Mouse (Mus musculus) liver, embryonic 13.5 days (tissue): ENCODE data around the gene Adad2. TPM values are rescaled to one million over a fixed set of nuclear protein-coding genes. Genes with fewer than 3 reads are reported as not detected.

ENCODE experiments used
- ATAC-seq: fragments of 200-750 bp; cut with Nextera tagmentation; 2 replicates; pipeline ENCODE4 v1.8.0; 2017; ENCODE audit warnings: low read depth, mild to moderate bottlenecking, moderate number of reproducible peaks, moderate library complexity
- DNase-seq: peaks from one replicate; pipeline ENCODE4 v3.0.0; 2022
- H3K27ac ChIP-seq: fragments of 300-500 bp; sonication (generic); 2 replicates; pipeline ENCODE4 v1.5.1; 2015; ENCODE audit warnings: moderate library complexity, mild to moderate bottlenecking, inconsistent platforms
- H3K27me3 ChIP-seq: fragments of 300-500 bp; sonication (generic); 2 replicates; pipeline ENCODE4 v1.6.1; 2015; ENCODE audit warnings: mild to moderate bottlenecking, inconsistent platforms
- H3K36me3 ChIP-seq: fragments of 300-500 bp; sonication (generic); 2 replicates; pipeline ENCODE4 v1.6.1; 2015; ENCODE audit warnings: mild to moderate bottlenecking, inconsistent platforms
- H3K4me1 ChIP-seq: fragments of 300-500 bp; sonication (generic); replicated peaks from 2 replicates; pipeline ENCODE4 v1.6.1; 2015; ENCODE audit warnings: inconsistent platforms
- H3K4me2 ChIP-seq: fragments of 300-500 bp; sonication (generic); 2 replicates; pipeline ENCODE4 v1.6.1; 2015; ENCODE audit warnings: inconsistent platforms, mild to moderate bottlenecking, moderate library complexity
- H3K4me3 ChIP-seq: fragments of 300-500 bp; sonication (generic); replicated peaks from 2 replicates; pipeline ENCODE4 v1.5.1; 2015; ENCODE audit warnings: mild to moderate bottlenecking, inconsistent platforms
- H3K9ac ChIP-seq: fragments of 300-500 bp; sonication (generic); 2 replicates; pipeline ENCODE4 v1.6.1; 2015; ENCODE audit warnings: mild to moderate bottlenecking, inconsistent platforms
- H3K9me3 ChIP-seq: fragments of 300-500 bp; sonication (generic); replicated peaks from 2 replicates; pipeline ENCODE4 v1.6.1; 2016; ENCODE audit warnings: inconsistent platforms
- WGBS: fragments of 180-500 bp; shearing (Covaris S2); methylation state at CpG from one replicate; pipeline ENCODE4 v1.1.7; 2015; ENCODE audit not compliant: insufficient replicate concordance; 5-methylcytosine and 5-hydroxymethylcytosine counted together
- polyA plus RNA-seq: library from polyadenylated mRNA; unstranded; fragments of >200 nt; fragmentation: Nextera tagmentation; extraction: Ambion mirVana; gene quantifications from 2 replicates; pipeline ENCODE4 v1.2.1, GENCODE M21; 2015

Gene Adad2
- polyA plus RNA-seq = not detected in 2 replicates

- no peaks in the 10 kb centered on the region; the same call in 1 of the 2 replicates for H3K27me3 ChIP-seq
- no peak within 1 kb of the TSS for H3K9ac ChIP-seq
- 66% methylated on average over 26 of the region's 26 CpGs for WGBS
- no peak for ATAC-seq
- H3K36me3 ChIP-seq = no peaks in the 10 kb centered on the region
- H3K9me3 ChIP-seq = 0 out of 2 replicates have a peak, but pooled peaks cover 4% of the 10 kb centered on the region
- no peaks in the 10 kb centered on the region for H3K4me1 ChIP-seq
- H3K27ac ChIP-seq = no peak within 1 kb of the TSS
- no peak within 1 kb of the TSS for H3K4me2 ChIP-seq
- DNase-seq = no peak
- no peak within 1 kb of the TSS for H3K4me3 ChIP-seq
These were observed at the start of gene Adad2 for GRCm38 (mm10) chr8:119612471-119612870. TSS of gene Adad2 (plus strand) at chr8:119612747.

GRCm38 (mm10) chr8:119563849-119564251 is 48.7 kb upstream of the Adad2 start:
- no peak overlapping the region for H3K4me3 ChIP-seq
- H3K9me3 ChIP-seq = no peaks in the 10 kb centered on the region
- 83% methylated on average over 14 of the region's 14 CpGs for WGBS
- no peak overlapping the region for H3K27ac ChIP-seq
- DNase-seq = no peak
- H3K4me2 ChIP-seq = no peak overlapping the region
- H3K4me1 ChIP-seq = peaks cover 9% of the 10 kb centered on the region
- ATAC-seq = no peak
- H3K36me3 ChIP-seq = peaks cover 57% of the 10 kb centered on the region
- no peak overlapping the region for H3K9ac ChIP-seq
- H3K27me3 ChIP-seq = no peaks in the 10 kb centered on the region

GRCm38 (mm10) chr8:119566367-119566766 is 46.2 kb upstream of the Adad2 start:
- Histone ChIP-seq H3K4me3 (no peak overlapping the region), H3K4me2 (no peak overlapping the region), H3K36me3 (peaks cover 57% of the 10 kb centered on the region), H3K27me3 (no peaks in the 10 kb centered on the region), H3K9me3 (no peaks in the 10 kb centered on the region), H3K27ac (no peak overlapping the region), H3K9ac (no peak overlapping the region), H3K4me1 (peaks cover 15% of the 10 kb centered on the region)
- ATAC-seq = no peak
- DNase-seq = no peak
- WGBS = 81% methylated on average over 11 of the region's 11 CpGs

GRCm38 (mm10) chr8:119568251-119568650 is 44.3 kb upstream of the Adad2 start:
- DNase-seq = no peak

GRCm38 (mm10) chr8:119568951-119569350 is 43.6 kb upstream of the Adad2 start:
- Histone ChIP-seq H3K4me2 (no peak overlapping the region), H3K9me3 (no peaks in the 10 kb centered on the region), H3K9ac (no peak overlapping the region), H3K4me1 (peaks cover 40% of the 10 kb centered on the region), H3K27ac (no peak overlapping the region), H3K36me3 (peaks cover 33% of the 10 kb centered on the region), H3K27me3 (no peaks in the 10 kb centered on the region), H3K4me3 (no peak overlapping the region)
- ATAC-seq (no peak), DNase-seq (no peak)
- 75% methylated on average over 7 of the region's 7 CpGs for WGBS

More at GRCm38 (mm10) chr8:119568251-119568650, 44.3 kb upstream of the Adad2 start:
- ATAC-seq = no peak
- peaks cover 33% of the 10 kb centered on the region for H3K4me1 ChIP-seq
- no peak overlapping the region for H3K4me2 ChIP-seq
- WGBS = 78% methylated on average over 9 of the region's 9 CpGs
- peaks cover 40% of the 10 kb centered on the region for H3K36me3 ChIP-seq
- no peak overlapping the region for H3K4me3 ChIP-seq
- no peaks in the 10 kb centered on the region for H3K27me3 ChIP-seq
- H3K9me3 ChIP-seq = no peaks in the 10 kb centered on the region
- H3K9ac ChIP-seq = no peak overlapping the region
- no peak overlapping the region for H3K27ac ChIP-seq

- no peak for DNase-seq
- Histone ChIP-seq H3K36me3 (peaks cover 25% of the 10 kb centered on the region), H3K4me2 (no peak overlapping the region), H3K4me1 (peaks cover 46% of the 10 kb centered on the region), H3K9ac (no peak overlapping the region), H3K9me3 (no peaks in the 10 kb centered on the region), H3K4me3 (no peak overlapping the region), H3K27ac (no peak overlapping the region), H3K27me3 (no peaks in the 10 kb centered on the region)
- no peak for ATAC-seq
- WGBS = 56% methylated on average over 4 of the region's 4 CpGs
These were observed 42.7 kb upstream of the Adad2 start for GRCm38 (mm10) chr8:119569881-119570280.

GRCm38 (mm10) chr8:119571135-119571534 is 41.4 kb upstream of the Adad2 start:
- peaks cover 12% of the 10 kb centered on the region for H3K36me3 ChIP-seq
- no peak overlapping the region for H3K9ac ChIP-seq
- H3K9me3 ChIP-seq = no peaks in the 10 kb centered on the region
- 0 out of 2 replicates have a peak, but pooled peaks cover 4% of the 10 kb centered on the region for H3K27me3 ChIP-seq
- peaks cover 56% of the 10 kb centered on the region for H3K4me1 ChIP-seq
- ATAC-seq (no peak), DNase-seq (no peak)
- no peak overlapping the region for H3K4me3 ChIP-seq
- H3K4me2 ChIP-seq = no peak overlapping the region
- WGBS = 49% methylated on average over 6 of the region's 6 CpGs
- peak overlapping the region; percentile 9; the same call in 1 of the 2 replicates for H3K27ac ChIP-seq

- peaks cover 4% of the 10 kb centered on the region for H3K36me3 ChIP-seq
- 75% methylated on average over 4 of the region's 4 CpGs for WGBS
- ATAC-seq = no peak
- no peak overlapping the region for H3K4me2 ChIP-seq
- H3K9me3 ChIP-seq = no peaks in the 10 kb centered on the region
- DNase-seq = no peak
- no peak overlapping the region for H3K4me3 ChIP-seq
- H3K9ac ChIP-seq = no peak overlapping the region
- H3K27me3 ChIP-seq = peaks cover 13% of the 10 kb centered on the region
- no peak overlapping the region for H3K27ac ChIP-seq
- H3K4me1 ChIP-seq = peaks cover 57% of the 10 kb centered on the region
These were observed 40.1 kb upstream of the Adad2 start for GRCm38 (mm10) chr8:119572411-119572810.

- ATAC-seq (peak; percentile 88), DNase-seq (peak; percentile 95)
- peaks cover 15% of the 10 kb centered on the region for H3K27me3 ChIP-seq
- H3K4me1 ChIP-seq = peaks cover 70% of the 10 kb centered on the region
- under 1% methylated on average over 92 of the region's 97 CpGs for WGBS
- H3K9me3 ChIP-seq = no peaks in the 10 kb centered on the region
- H3K9ac ChIP-seq = peak within 1 kb of the TSS; percentile 80
- peak within 1 kb of the TSS; percentile 78 for H3K27ac ChIP-seq
- H3K4me2 ChIP-seq = peak within 1 kb of the TSS; percentile 95
- H3K36me3 ChIP-seq = no peaks in the 10 kb centered on the region
- H3K4me3 ChIP-seq = peak within 1 kb of the TSS; percentile 83
These were observed 37.8 kb upstream of the Adad2 start, which contains the start of the genes Hsdl1 and Dnaaf1 for GRCm38 (mm10) chr8:119574437-119575365. TSS of gene Hsdl1 (minus strand) at chr8:119575183. TSS of gene Dnaaf1 (plus strand) at chr8:119575235.

GRCm38 (mm10) chr8:119575366-119575726 is 37.2 kb upstream of the Adad2 start:
- no peak; the same call in 1 of the 2 replicates for ATAC-seq
- Histone ChIP-seq H3K27me3 (peaks cover 15% of the 10 kb centered on the region), H3K9ac (peak overlapping the region; percentile 80), H3K9me3 (no peaks in the 10 kb centered on the region), H3K4me2 (peak overlapping the region; percentile 95), H3K4me3 (peak overlapping the region; percentile 83), H3K4me1 (peaks cover 71% of the 10 kb centered on the region), H3K27ac (no peak overlapping the region), H3K36me3 (no peaks in the 10 kb centered on the region)
- DNase-seq = no peak
- 2% methylated on average over 16 of the region's 16 CpGs for WGBS

- no peak overlapping the region for H3K4me3 ChIP-seq
- WGBS = 47% methylated on average over 13 of the region's 13 CpGs
- no peak overlapping the region for H3K9ac ChIP-seq
- H3K4me1 ChIP-seq = peaks cover 62% of the 10 kb centered on the region
- no peaks in the 10 kb centered on the region for H3K36me3 ChIP-seq
- DNase-seq (no peak), ATAC-seq (no peak)
- H3K27ac ChIP-seq = no peak overlapping the region
- H3K9me3 ChIP-seq = no peaks in the 10 kb centered on the region
- H3K27me3 ChIP-seq = peaks cover 15% of the 10 kb centered on the region
- H3K4me2 ChIP-seq = no peak overlapping the region
These were observed 33.5 kb upstream of the Adad2 start for GRCm38 (mm10) chr8:119579096-119579495.
